Mouse (Mus musculus): ENCODE measurements around the gene Raet1d. TPM values are rescaled to one million over a fixed set of nuclear protein-coding genes. Genes with fewer than 3 reads are reported as not detected.
"Not testable (repeated sequence)": the region's sequence is repeated elsewhere in the genome, so short reads cannot be mapped to it uniquely, and the experiment has no call there.

The Raet1d gene
- 0.51 and 1.3 TPM in 2 replicates for polyA plus RNA-seq (2015; fragmentation: Nextera tagmentation; extraction: Ambion mirVana)

DNA sequence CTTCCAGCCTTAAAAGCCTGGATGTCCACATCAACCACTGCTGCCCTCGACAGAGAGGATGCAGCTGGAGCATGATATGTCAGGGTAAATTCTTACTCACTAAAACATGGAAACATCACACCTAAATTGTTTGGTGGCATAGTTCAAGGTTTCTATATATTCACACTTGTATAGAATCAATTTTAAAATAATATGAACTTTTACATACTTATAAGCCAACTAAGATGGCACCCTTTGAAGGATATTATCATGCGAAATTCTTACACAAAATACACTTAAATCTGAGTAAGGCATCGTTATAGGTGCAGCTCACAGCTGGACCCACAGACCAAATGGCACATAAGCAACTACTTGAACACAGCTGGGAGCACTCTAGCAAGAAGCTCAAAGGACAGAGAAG is at the start of gene Raet1d:
Gene Raet1d, plus strand, starts transcription at position 301 of the 400 bp plus-strand sequence.
- not testable (repeated sequence) for ATAC-seq; H3K36me3 ChIP-seq (ENCODE audit: insufficient read depth, low read length); H3K4me3 ChIP-seq (ENCODE audit: low read depth, low read length); H3K9me3 ChIP-seq (ENCODE audit: low read length); H3K4me1 ChIP-seq (ENCODE audit: insufficient read depth, low read depth, low read length); DNase-seq (ENCODE audit: low spot score); H3K9ac ChIP-seq (replicated peaks; ENCODE audit: low read depth); H3K4me2 ChIP-seq (replicated peaks; ENCODE audit: low read depth, low read length); H3K27me3 ChIP-seq (replicated peaks; ENCODE audit: insufficient read depth, low read length); H3K27ac ChIP-seq (ENCODE audit: low read length)
- 68% methylated on average over 3 of the region's 3 CpGs for WGBS

DNA sequence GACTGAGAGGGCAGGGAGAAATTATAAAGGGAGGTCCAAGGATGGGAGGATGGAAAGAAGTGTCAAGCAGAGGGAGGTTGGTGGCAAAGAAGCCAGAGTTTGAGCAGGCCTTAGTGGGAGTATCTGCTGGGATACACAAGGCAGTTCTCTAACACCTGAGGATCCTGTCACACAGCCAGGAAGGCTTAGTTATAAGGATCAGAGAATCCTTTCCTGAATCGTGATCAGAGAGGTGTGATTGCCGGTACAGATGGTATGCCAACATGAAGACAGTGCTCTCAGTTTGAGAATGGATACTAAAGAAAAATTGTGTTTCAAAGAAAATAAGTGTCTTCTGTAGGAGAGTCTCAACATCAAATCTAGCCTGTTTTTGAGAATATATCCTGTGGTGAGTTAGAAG is 37.5 kb upstream of the Raet1d start:
- Histone ChIP-seq H3K27ac (ENCODE audit: low read length) (no peak overlapping the region), H3K4me2 (replicated peaks; ENCODE audit: low read depth, low read length) (no peak overlapping the region), H3K4me1 (ENCODE audit: insufficient read depth, low read depth, low read length) (no peaks in the 10 kb centered on the region), H3K9me3 (ENCODE audit: low read length) (no peaks in the 10 kb centered on the region), H3K36me3 (ENCODE audit: insufficient read depth, low read length) (no peaks in the 10 kb centered on the region), H3K27me3 (replicated peaks; ENCODE audit: insufficient read depth, low read length) (no peaks in the 10 kb centered on the region), H3K4me3 (ENCODE audit: low read depth, low read length) (no peak overlapping the region), H3K9ac (replicated peaks; ENCODE audit: low read depth) (no peak overlapping the region)
- no peak for ATAC-seq
- 89% methylated on average over 2 of the region's 2 CpGs for WGBS
- no peak for DNase-seq (ENCODE audit: low spot score)
- TF ChIP-seq CTCF (IDR thresholded peaks at IDR 0.05) (no peak), EP300 (IDR thresholded peaks at IDR 0.05) (no peak)

DNA sequence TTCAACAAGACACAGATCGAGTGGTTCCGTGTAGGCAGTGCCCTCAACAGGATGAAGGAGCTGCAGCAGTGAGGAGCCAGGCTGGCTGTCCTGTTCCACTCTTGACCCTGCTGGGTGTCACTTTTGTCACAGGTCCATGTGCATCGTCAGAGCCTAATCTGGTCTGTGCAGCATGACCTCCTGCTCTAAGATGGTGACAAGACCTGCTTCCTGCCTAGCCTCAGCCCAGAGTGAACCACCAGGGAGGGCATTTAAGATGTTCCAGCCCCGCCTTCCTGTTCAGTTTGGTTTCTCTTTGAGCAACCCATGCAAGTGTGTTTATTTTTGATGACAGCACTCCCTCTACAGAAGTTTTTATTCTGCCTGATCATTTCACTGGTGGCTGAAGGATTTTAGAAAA is 14.6 kb upstream of the Raet1d start:
- 57% methylated on average over 4 of the region's 4 CpGs for WGBS
- not testable (repeated sequence) for DNase-seq (ENCODE audit: low spot score)

DNA sequence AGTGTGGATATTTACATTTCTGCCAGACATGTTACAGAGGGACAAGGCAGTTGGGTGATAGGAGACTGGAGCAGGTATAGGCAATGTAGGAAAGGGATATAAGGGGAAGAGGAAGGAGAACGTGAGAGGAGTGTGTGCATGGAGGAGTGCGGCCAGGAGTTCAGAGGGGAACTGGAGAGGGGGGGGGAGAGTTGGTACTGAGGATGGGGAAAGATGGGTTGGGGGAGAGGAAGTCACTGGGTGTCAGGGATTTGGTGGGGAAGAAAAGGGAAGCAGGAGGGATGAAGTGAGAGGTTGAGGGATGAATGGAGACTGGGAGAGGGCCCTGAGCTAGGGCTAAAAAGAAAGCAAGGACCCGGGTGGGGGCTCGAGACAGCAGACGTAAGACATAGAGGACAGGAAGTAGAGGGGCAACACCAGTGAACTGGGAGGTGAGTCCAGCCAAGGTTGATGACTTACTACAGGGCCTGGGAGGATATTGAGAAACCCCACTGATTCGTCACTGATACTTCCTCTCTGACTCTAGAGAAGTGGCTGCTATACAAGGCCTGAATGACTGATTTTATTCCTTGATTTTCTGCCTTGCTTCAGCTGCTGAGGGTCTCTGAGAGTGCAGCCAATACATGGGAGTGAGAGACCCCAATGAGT is 6.7 kb upstream of the Raet1d start:
- H3K36me3 ChIP-seq (ENCODE audit: insufficient read depth, low read length); ATAC-seq; H3K9me3 ChIP-seq (ENCODE audit: low read length); H3K4me1 ChIP-seq (ENCODE audit: insufficient read depth, low read depth, low read length); H3K4me2 ChIP-seq (replicated peaks; ENCODE audit: low read depth, low read length); H3K4me3 ChIP-seq (ENCODE audit: low read depth, low read length); H3K27me3 ChIP-seq (replicated peaks; ENCODE audit: insufficient read depth, low read length); H3K9ac ChIP-seq (replicated peaks; ENCODE audit: low read depth); DNase-seq (ENCODE audit: low spot score); H3K27ac ChIP-seq (ENCODE audit: low read length): not testable (repeated sequence)
- 66% methylated on average over 5 of the region's 6 CpGs for WGBS

More for the DNA sequence above, 14.6 kb upstream of the Raet1d start:
- ATAC-seq; H3K4me3 ChIP-seq (ENCODE audit: low read depth, low read length); H3K27me3 ChIP-seq (replicated peaks; ENCODE audit: insufficient read depth, low read length); H3K9me3 ChIP-seq (ENCODE audit: low read length); H3K4me1 ChIP-seq (ENCODE audit: insufficient read depth, low read depth, low read length); H3K4me2 ChIP-seq (replicated peaks; ENCODE audit: low read depth, low read length); H3K36me3 ChIP-seq (ENCODE audit: insufficient read depth, low read length); H3K9ac ChIP-seq (replicated peaks; ENCODE audit: low read depth); H3K27ac ChIP-seq (ENCODE audit: low read length): not testable (repeated sequence)

DNA sequence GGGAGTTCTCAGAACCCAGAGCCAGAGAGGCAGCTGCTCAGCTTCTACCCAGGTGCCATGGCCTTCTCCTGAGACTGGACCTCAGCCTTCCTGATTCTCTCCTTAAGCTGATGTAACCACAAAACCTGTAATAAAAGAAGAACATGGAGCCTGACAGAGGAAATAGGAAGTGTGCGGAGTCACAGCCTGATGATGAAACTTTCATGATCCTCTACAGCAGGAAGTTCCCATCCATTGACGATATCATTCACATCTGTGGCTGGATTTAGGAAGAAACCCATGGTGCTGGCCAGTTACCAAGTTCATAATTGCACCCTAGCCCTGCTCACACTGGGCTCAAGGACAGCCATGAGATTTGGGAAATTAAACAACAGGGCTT is 6.2 kb upstream of the Raet1d start:
- not testable (repeated sequence) for H3K4me2 ChIP-seq (replicated peaks; ENCODE audit: low read depth, low read length); H3K4me3 ChIP-seq (ENCODE audit: low read depth, low read length); H3K36me3 ChIP-seq (ENCODE audit: insufficient read depth, low read length); H3K4me1 ChIP-seq (ENCODE audit: insufficient read depth, low read depth, low read length); H3K9ac ChIP-seq (replicated peaks; ENCODE audit: low read depth); H3K27ac ChIP-seq (ENCODE audit: low read length); H3K27me3 ChIP-seq (replicated peaks; ENCODE audit: insufficient read depth, low read length); H3K9me3 ChIP-seq (ENCODE audit: low read length)
- 76% methylated on average over 2 of the region's 2 CpGs for WGBS
- ATAC-seq = peak; percentile 14; the same call in 1 of the 2 replicates
- DNase-seq (ENCODE audit: low spot score) = peak; percentile 34

DNA sequence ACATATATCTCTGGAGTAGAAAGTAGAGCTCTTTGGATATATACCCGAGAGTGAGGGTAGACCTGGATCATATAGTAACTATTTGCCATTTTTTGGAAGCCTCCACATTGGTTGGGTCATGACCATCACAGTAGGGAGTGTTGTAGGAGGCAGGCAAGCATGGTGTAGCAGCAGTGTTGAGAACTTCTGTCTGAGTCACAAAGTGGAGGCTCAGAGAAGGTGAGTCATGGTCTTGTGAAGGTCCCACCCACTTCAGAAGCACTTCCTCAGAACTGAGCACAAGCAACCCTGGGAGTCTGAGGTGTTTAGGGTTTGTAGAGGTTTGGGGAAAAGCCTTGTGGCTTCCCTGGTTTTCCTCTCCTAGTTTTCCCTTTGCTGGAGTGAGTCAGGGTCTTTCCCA is 3.0 kb upstream of the Raet1d start:
- not testable (repeated sequence) for H3K27me3 ChIP-seq (replicated peaks; ENCODE audit: insufficient read depth, low read length); H3K4me3 ChIP-seq (ENCODE audit: low read depth, low read length); H3K9ac ChIP-seq (replicated peaks; ENCODE audit: low read depth); H3K36me3 ChIP-seq (ENCODE audit: insufficient read depth, low read length); DNase-seq (ENCODE audit: low spot score); H3K4me1 ChIP-seq (ENCODE audit: insufficient read depth, low read depth, low read length); H3K27ac ChIP-seq (ENCODE audit: low read length); H3K4me2 ChIP-seq (replicated peaks; ENCODE audit: low read depth, low read length); H3K9me3 ChIP-seq (ENCODE audit: low read length); ATAC-seq
- WGBS = 79% methylated on average over 1 of the region's 1 CpGs

DNA sequence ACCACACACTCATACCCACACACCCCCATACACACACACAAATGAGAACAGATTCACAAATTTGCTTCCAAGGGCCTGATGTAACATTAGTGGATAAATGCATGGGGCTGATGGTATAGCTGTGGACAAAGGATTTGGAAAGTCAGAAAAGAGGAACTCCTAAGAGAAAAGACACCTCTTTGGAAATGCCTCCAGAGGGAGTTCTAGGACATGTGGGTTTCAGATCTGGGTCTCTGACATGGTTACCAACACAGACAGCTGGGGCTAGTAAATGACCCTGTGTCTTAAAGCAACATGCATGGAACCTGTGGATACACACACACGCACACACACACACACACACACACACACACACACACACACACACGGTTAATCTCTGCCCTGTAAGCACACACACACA is 605 bp downstream of the Raet1d start:
- not testable (repeated sequence) for H3K4me2 ChIP-seq (replicated peaks; ENCODE audit: low read depth, low read length); H3K36me3 ChIP-seq (ENCODE audit: insufficient read depth, low read length); H3K27ac ChIP-seq (ENCODE audit: low read length); DNase-seq (ENCODE audit: low spot score); H3K9me3 ChIP-seq (ENCODE audit: low read length); H3K9ac ChIP-seq (replicated peaks; ENCODE audit: low read depth); H3K4me3 ChIP-seq (ENCODE audit: low read depth, low read length); ATAC-seq; H3K27me3 ChIP-seq (replicated peaks; ENCODE audit: insufficient read depth, low read length); H3K4me1 ChIP-seq (ENCODE audit: insufficient read depth, low read depth, low read length)
- WGBS = 60% methylated on average over 1 of the region's 2 CpGs

DNA sequence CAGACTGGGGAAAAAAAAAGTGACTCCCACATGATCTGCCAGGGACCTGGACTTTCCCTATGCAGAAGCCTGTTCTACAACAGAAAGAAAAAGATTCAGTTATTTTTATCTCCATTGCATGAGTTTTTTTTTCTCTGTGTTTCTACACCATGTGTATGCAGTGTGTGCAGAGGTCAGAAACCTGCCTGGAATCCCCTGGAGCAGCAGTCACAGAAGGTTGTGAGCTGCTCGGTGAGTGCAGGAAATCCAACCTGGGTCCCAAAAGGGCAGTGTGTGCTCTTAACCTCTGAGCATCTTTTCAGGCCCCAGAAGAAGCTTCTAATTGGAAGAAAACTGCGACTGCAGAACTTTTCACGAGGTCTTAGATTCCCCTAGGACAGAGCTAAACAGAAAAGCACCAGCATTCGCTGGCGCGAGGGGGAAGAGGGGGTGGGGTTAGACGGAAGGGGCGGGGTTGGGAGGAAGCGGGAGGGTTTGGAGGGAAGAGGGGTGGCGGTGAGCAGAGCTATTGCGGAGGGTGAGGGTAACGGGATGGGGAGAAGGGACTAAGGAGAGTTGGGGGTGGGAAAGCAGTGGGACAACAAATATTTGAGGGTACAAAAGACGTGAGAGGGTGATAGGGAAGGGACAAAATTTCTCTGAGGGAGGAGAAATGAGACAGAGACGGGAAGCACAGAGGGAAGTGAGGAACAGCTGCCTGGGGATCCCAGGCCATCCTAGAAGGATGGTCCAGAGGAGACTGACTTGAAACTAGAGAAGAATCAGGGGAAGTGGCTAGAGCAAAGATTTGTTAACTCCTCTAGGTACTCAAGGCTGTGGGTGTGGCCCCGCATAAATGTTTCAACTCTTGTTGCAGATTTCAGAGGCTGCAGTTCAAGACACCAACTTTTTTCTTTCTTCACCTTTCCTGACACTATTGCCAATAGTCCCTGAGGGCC is 1.3 kb downstream of the Raet1d start:
- not testable (repeated sequence) for H3K4me1 ChIP-seq (ENCODE audit: insufficient read depth, low read depth, low read length); H3K9me3 ChIP-seq (ENCODE audit: low read length); H3K9ac ChIP-seq (replicated peaks; ENCODE audit: low read depth); H3K27me3 ChIP-seq (replicated peaks; ENCODE audit: insufficient read depth, low read length); H3K36me3 ChIP-seq (ENCODE audit: insufficient read depth, low read length); H3K4me3 ChIP-seq (ENCODE audit: low read depth, low read length); H3K27ac ChIP-seq (ENCODE audit: low read length); DNase-seq (ENCODE audit: low spot score)
- H3K4me2 ChIP-seq (replicated peaks; ENCODE audit: low read depth, low read length) = 0 out of 2 replicates have a peak overlapping the region, but pooled peaks have one; percentile 19
- peak; percentile 41; the same call in 1 of the 2 replicates for ATAC-seq
- under 1% methylated on average over 8 of the region's 15 CpGs for WGBS

DNA sequence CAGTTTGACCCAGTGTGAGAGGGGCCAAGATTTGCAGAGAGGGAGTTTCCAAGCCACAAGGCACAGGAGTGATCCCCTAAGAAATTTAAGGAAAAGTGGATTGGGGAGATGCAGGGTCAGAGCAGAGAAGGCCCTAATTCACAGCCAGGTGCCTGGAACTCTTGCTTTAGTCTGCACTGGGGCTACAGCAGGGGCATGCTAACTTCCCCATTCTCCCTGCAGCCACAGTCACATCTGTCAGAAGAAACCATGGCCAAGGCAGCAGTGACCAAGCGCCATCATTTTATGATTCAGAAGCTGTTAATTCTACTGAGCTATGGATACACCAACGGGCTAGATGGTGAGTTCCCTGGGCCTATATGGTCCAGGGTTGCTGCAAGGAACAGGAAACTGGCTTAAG is 2.1 kb downstream of the Raet1d start:
- not testable (repeated sequence) for H3K4me3 ChIP-seq (ENCODE audit: low read depth, low read length); DNase-seq (ENCODE audit: low spot score)

More for the DNA sequence above, 2.1 kb downstream of the Raet1d start:
- not testable (repeated sequence) for H3K36me3 ChIP-seq (ENCODE audit: insufficient read depth, low read length); H3K4me2 ChIP-seq (replicated peaks; ENCODE audit: low read depth, low read length); H3K9ac ChIP-seq (replicated peaks; ENCODE audit: low read depth); H3K27ac ChIP-seq (ENCODE audit: low read length); H3K27me3 ChIP-seq (replicated peaks; ENCODE audit: insufficient read depth, low read length); H3K9me3 ChIP-seq (ENCODE audit: low read length); H3K4me1 ChIP-seq (ENCODE audit: insufficient read depth, low read depth, low read length); ATAC-seq
- WGBS = 75% methylated on average over 1 of the region's 2 CpGs
